Mouse (Mus musculus): ENCODE measurements around the gene Snx18. TPM values are rescaled to one million over a fixed set of nuclear protein-coding genes. Genes with fewer than 3 reads are reported as not detected.

The Snx18 gene
- polyA plus RNA-seq, 1 experiment from 2014 or later, result 18.1 TPM

DNA sequence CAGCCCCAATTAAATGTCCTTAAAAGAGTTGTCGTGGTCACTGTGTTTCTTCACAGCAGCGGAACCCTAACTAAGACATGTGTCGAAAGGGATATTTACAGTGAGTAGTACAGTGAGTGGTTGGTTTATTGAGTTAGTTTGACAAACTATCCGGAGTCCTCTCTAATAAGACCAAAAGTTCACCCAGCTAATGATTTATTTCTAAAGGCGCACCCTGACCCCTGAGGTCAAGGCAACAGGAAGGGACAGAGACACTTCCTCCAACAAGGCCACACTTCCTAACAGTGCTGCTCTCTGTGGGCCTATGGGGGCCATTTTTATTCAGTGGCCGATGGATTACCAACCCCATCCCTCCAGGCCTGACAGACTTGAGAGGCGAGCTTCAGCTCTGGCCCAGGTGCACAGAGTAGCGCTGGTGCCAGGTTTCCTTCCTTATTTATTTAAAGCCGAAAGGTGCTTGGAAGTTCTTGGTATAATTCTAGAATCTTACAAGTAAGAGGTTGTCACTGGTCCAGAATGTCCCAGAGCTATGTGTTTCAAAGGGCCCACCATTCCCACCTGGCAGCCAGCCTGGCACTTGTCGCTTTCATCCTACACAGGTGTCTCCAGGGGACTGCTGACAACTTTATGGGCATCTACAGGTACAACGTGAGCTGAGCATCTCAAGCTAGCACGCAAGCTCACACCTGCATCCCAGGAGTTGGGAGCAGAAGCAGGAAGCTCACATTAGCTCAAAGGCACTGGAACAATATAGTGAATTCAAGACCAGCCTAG lies 16.3 kb downstream of the Snx18 start:
- DNase-seq (ENCODE audit: low spot score) (no peak), ATAC-seq (no peak)
- Histone ChIP-seq H3K27me3 (replicated peaks; ENCODE audit: insufficient read depth, low read length) (no peaks in the 10 kb centered on the region), H3K9ac (replicated peaks; ENCODE audit: low read depth) (no peak overlapping the region), H3K27ac (ENCODE audit: low read length) (peak overlapping the region; percentile 58), H3K4me2 (replicated peaks; ENCODE audit: low read depth, low read length) (no peak overlapping the region), H3K36me3 (ENCODE audit: insufficient read depth, low read length) (no peaks in the 10 kb centered on the region; the same call in 1 of the 2 replicates), H3K4me1 (ENCODE audit: insufficient read depth, low read depth, low read length) (peaks cover 23% of the 10 kb centered on the region), H3K9me3 (ENCODE audit: low read length) (no peaks in the 10 kb centered on the region), H3K4me3 (ENCODE audit: low read depth, low read length) (no peak overlapping the region)
- TF ChIP-seq CTCF (IDR thresholded peaks at IDR 0.05), result no peak
- TF ChIP-seq EP300 (IDR thresholded peaks at IDR 0.05), result no peak
- 75% methylated on average over 12 of the region's 12 CpGs for WGBS

DNA sequence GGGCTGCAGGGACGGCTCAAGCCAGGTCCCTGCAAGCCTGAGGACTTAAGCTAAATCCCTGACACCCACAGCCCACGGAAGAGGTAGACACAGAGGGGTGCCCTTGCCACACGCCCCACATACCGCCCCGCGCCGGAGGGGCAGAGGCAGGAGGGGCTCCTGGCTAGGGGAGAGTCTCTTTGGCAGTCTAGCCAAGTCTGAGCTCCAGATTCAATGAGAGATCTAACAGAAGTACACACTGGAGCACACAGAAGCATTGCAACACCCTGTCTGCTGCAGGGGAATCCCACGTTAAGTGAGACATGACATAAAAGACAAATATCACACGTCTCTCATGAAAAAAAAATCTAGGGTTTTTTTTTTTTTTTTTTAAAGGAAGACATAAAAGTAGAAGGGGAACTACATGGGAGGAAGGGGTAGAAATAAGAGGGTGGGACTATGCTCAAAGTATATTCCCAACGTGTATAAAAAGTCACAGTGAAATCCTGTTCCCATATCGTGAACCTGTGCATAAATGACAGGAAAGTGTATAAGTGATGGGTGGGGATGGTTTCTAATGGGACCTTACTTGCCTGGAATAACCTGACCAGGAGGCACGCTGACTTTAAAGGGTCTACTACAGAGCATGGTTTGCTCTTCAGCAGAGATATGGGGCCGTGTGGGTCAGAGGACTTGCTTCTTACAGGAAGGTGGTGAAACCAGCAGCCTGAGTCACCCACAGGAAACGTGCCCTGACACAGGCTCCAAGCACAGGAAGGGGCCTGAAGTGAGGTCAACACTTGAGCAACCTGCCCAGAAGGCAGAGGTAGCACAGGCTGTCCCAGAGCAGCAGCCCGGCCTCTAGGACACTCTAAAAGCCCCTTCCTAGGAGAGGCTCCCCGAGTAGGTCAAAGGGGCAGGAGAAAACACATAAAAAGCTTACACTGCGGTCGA lies 17.6 kb downstream of the Snx18 start:
- DNase-seq (ENCODE audit: low spot score) (no peak), ATAC-seq (peak; percentile 1; the same call in 1 of the 2 replicates)
- TF ChIP-seq CTCF (IDR thresholded peaks at IDR 0.05) (no peak), EP300 (IDR thresholded peaks at IDR 0.05) (no peak; the same call in 1 of the 2 replicates)
- Histone ChIP-seq H3K27me3 (replicated peaks; ENCODE audit: insufficient read depth, low read length) (no peaks in the 10 kb centered on the region), H3K36me3 (ENCODE audit: insufficient read depth, low read length) (no peaks in the 10 kb centered on the region; the same call in 1 of the 2 replicates), H3K4me2 (replicated peaks; ENCODE audit: low read depth, low read length) (no peak overlapping the region), H3K9me3 (ENCODE audit: low read length) (no peaks in the 10 kb centered on the region), H3K4me3 (ENCODE audit: low read depth, low read length) (no peak overlapping the region), H3K4me1 (ENCODE audit: insufficient read depth, low read depth, low read length) (peaks cover 26% of the 10 kb centered on the region; the same call in 1 of the 2 replicates), H3K27ac (ENCODE audit: low read length) (no peak overlapping the region), H3K9ac (replicated peaks; ENCODE audit: low read depth) (no peak overlapping the region)
- 67% methylated on average over 18 of the region's 18 CpGs for WGBS

DNA sequence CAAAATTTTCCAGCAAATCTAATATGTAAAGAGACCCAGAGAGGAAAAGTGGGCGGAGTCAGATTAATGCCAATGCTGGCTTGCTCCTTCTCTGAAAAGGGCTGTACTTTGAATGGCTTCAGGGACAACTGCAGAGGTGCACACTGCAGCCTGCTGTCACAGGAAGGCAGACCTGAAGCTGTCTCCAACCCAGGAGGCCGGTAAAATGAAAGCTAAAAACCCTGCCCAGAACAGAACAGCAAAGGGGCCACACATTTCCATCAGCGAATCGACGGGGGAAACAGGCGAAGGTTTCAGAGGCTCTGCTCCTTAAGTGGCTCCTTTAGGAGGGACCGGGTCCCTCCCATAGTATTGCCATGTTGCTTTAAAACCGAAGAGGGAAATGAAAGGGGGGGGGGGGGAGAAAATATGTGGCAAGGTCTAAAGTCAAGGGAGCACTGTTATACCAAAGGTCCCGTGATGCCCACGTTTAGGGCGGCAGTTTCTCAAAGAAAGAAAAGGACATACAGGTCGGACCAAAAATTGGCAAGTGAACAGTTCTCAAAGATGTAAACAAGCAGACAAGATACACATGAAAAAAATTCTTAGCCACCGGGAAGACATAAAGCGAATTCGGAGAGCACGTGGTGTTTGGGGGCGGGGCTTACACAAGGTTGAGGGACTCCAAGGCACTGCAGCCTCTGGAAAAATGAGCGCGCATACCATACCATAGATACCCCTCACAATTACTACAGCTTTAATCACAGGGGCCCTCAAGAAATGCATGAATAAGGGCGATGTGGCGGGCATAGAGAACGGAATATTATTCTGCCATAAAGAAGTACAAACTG lies 18.4 kb downstream of the Snx18 start:
- ATAC-seq (no peak), DNase-seq (ENCODE audit: low spot score) (no peak)
- TF ChIP-seq CTCF (IDR thresholded peaks at IDR 0.05) (no peak), EP300 (IDR thresholded peaks at IDR 0.05) (no peak)
- Histone ChIP-seq H3K9me3 (ENCODE audit: low read length) (no peaks in the 10 kb centered on the region), H3K27ac (ENCODE audit: low read length) (no peak overlapping the region), H3K36me3 (ENCODE audit: insufficient read depth, low read length) (no peaks in the 10 kb centered on the region; the same call in 1 of the 2 replicates), H3K4me3 (ENCODE audit: low read depth, low read length) (no peak overlapping the region), H3K4me2 (replicated peaks; ENCODE audit: low read depth, low read length) (no peak overlapping the region), H3K9ac (replicated peaks; ENCODE audit: low read depth) (no peak overlapping the region), H3K27me3 (replicated peaks; ENCODE audit: insufficient read depth, low read length) (no peaks in the 10 kb centered on the region), H3K4me1 (ENCODE audit: insufficient read depth, low read depth, low read length) (peaks cover 23% of the 10 kb centered on the region; the same call in 1 of the 2 replicates)
- WGBS, result 80% methylated on average over 22 of the region's 22 CpGs

DNA sequence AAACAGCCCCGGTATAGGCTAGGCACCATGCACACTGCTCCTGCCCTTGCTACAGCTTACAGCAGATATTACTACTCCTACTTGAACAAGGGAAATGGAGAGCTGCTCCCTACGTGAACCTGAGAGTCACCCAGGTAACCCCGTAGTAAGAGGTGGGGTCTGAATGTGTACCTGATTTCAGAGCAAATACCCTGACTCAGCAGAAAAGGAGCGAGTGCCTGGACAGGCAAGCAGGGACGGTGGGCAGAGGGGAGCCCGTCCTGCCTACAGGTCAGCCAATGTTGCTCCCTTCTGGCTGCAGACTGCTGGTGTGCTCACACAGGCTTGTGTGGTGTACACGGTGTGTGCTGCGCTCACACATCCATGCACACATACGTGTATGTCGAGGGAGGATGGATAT lies 20.7 kb downstream of the Snx18 start:
- 0 out of 2 replicates have a peak overlapping the region, but pooled peaks have one; percentile 22 for H3K27ac ChIP-seq (ENCODE audit: low read length)
- ATAC-seq (no peak), DNase-seq (ENCODE audit: low spot score) (no peak)
- no peak overlapping the region for H3K4me3 ChIP-seq (ENCODE audit: low read depth, low read length)
- no peaks in the 10 kb centered on the region for H3K9me3 ChIP-seq (ENCODE audit: low read length)
- 62% methylated on average over 10 of the region's 10 CpGs for WGBS
- H3K4me1 ChIP-seq (ENCODE audit: insufficient read depth, low read depth, low read length), result peaks cover 18% of the 10 kb centered on the region; the same call in 1 of the 2 replicates
- no peaks in the 10 kb centered on the region; the same call in none of the 2 replicates for H3K36me3 ChIP-seq (ENCODE audit: insufficient read depth, low read length)
- no peaks in the 10 kb centered on the region for H3K27me3 ChIP-seq (replicated peaks; ENCODE audit: insufficient read depth, low read length)
- no peak overlapping the region for H3K4me2 ChIP-seq (replicated peaks; ENCODE audit: low read depth, low read length)
- no peak overlapping the region for H3K9ac ChIP-seq (replicated peaks; ENCODE audit: low read depth)
- TF ChIP-seq CTCF (IDR thresholded peaks at IDR 0.05) (no peak), EP300 (IDR thresholded peaks at IDR 0.05) (no peak)

DNA sequence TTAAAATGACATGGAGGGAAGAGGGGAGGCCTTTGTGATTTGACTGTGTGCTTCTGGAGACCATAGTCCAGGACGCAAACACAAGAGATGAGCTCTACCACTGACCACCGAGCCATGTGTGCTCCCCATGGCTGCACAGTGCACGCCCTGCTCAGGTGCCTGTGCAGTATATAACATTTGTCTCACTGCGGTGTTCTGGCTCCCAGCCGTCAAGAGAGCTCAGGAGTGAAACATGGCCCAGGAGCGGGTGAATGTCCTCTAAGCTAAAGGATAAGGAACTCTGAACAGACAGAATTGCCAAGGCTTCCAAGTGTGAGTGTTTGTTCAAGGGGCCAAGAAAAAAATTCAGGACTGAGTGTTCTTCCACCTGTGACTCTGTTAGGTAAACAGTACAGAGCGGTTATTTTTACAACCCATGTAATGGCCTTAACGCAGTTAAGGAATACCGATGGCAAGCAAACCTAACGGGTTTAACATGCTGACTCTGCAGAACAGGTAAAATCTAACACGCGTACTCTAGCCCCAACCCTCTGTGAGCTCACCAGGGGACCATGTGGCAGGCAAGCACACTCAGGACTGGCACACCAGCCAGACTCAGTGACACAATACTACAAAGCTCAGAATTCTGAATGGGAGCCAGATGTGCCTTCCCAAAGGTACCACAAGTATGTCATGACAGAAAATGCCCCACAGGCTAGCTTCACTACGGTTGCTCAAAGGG lies 21.4 kb downstream of the Snx18 start:
- 0 out of 2 replicates have a peak overlapping the region, but pooled peaks have one; percentile 26 for H3K27ac ChIP-seq (ENCODE audit: low read length)
- no peaks in the 10 kb centered on the region; the same call in none of the 2 replicates for H3K36me3 ChIP-seq (ENCODE audit: insufficient read depth, low read length)
- no peak overlapping the region for H3K9ac ChIP-seq (replicated peaks; ENCODE audit: low read depth)
- peak; percentile 79 for ATAC-seq
- H3K4me2 ChIP-seq (replicated peaks; ENCODE audit: low read depth, low read length), result no peak overlapping the region
- no peak overlapping the region for H3K4me3 ChIP-seq (ENCODE audit: low read depth, low read length)
- no peaks in the 10 kb centered on the region for H3K27me3 ChIP-seq (replicated peaks; ENCODE audit: insufficient read depth, low read length)
- peak; percentile 74 for DNase-seq (ENCODE audit: low spot score)
- H3K9me3 ChIP-seq (ENCODE audit: low read length), result no peaks in the 10 kb centered on the region
- H3K4me1 ChIP-seq (ENCODE audit: insufficient read depth, low read depth, low read length), result peaks cover 14% of the 10 kb centered on the region; the same call in 1 of the 2 replicates
- WGBS, result 57% methylated on average over 13 of the region's 13 CpGs
- TF ChIP-seq EP300 (IDR thresholded peaks at IDR 0.05) (peak; percentile 95), CTCF (IDR thresholded peaks at IDR 0.05) (no peak)
